Mouse (Mus musculus): ENCODE measurements around the gene Nat8. TPM values are rescaled to one million over a fixed set of nuclear protein-coding genes. Genes with fewer than 3 reads are reported as not detected.
A peak's percentile ranks its signal among the peaks of the same experiment; 100 is the strongest.
"Not testable (repeated sequence)": the region's sequence is repeated elsewhere in the genome, so short reads cannot be mapped to it uniquely, and the experiment has no call there.

Nat8 gene
- polyA plus RNA-seq, 1 experiment = 66.8 TPM

DNA sequence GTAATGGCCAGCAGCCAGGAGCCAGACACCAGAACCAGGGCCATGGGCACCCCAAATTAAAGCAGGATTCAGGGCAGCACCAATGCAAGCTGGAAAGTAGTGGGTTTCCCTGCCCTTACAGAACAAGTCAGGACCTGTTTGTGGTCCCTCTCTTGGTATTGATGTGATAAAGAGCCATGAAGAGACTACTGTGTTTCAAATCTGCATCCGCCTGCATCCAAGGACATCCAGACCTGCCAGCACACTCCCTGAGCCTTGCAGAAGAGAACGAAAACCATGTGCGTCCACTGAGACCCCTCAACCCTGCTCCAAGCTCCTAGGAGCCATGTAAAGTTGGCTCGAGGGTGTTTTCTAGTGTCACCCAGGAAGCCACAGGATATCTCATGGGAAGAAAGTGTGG lies 16.3 kb upstream of the Nat8 start:
- Histone ChIP-seq H3K4me1 (ENCODE audit: control insufficient read depth, insufficient read depth, insufficient read length, low read length) (peaks cover 18% of the 10 kb centered on the region; the same call in 1 of the 2 replicates), H3K36me3 (ENCODE audit: control insufficient read depth, insufficient read depth, low read length) (no peaks in the 10 kb centered on the region), H3K27me3 (ENCODE audit: control insufficient read depth, insufficient read depth, low read length) (no peaks in the 10 kb centered on the region), H3K27ac (ENCODE audit: insufficient read depth, low read depth, low read length) (no peak overlapping the region), H3K4me3 (ENCODE audit: low read depth, low read length) (no peak overlapping the region)
- whole genome bisulfite sequencing = 91% methylated on average over 4 of the region's 4 CpGs
- TF ChIP-seq CTCF (IDR thresholded peaks at IDR 0.05; ENCODE audit: extremely low read depth, insufficient read length, insufficient replicate concordance, low read depth, low read length) (no peak), POLR2A (IDR thresholded peaks at IDR 0.05; ENCODE audit: low read depth, low read length) (no peak)

DNA sequence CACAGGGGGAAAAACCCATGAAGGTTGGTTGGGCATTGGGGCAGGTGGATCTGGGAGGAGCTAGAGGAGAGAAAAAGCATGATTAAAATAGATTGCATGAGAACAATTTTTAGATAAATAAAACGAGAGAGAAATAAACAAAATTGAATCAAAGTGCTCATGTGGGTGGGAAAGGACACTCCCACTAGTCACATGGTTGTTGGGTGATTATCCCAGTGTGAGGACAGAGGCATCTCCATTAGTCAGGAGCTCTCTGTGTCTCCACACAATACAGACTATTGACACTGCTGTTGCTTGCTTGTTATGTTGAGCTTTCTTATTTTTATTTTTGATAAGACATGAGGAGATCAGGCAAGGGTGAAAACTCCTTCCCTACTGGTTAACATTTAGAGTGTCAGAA lies 15.0 kb upstream of the Nat8 start:
- Histone ChIP-seq H3K36me3 (ENCODE audit: control insufficient read depth, insufficient read depth, low read length) (no peaks in the 10 kb centered on the region), H3K27me3 (ENCODE audit: control insufficient read depth, insufficient read depth, low read length) (no peaks in the 10 kb centered on the region), H3K27ac (ENCODE audit: insufficient read depth, low read depth, low read length) (no peak overlapping the region), H3K4me1 (ENCODE audit: control insufficient read depth, insufficient read depth, insufficient read length, low read length) (peaks cover 13% of the 10 kb centered on the region; the same call in 1 of the 2 replicates), H3K4me3 (ENCODE audit: low read depth, low read length) (no peak overlapping the region)
- TF ChIP-seq POLR2A (IDR thresholded peaks at IDR 0.05; ENCODE audit: low read depth, low read length) = no peak
- no peak for TF ChIP-seq CTCF (IDR thresholded peaks at IDR 0.05; ENCODE audit: extremely low read depth, insufficient read length, insufficient replicate concordance, low read depth, low read length)
- WGBS = 27% methylated on average over 1 of the region's 1 CpGs

DNA sequence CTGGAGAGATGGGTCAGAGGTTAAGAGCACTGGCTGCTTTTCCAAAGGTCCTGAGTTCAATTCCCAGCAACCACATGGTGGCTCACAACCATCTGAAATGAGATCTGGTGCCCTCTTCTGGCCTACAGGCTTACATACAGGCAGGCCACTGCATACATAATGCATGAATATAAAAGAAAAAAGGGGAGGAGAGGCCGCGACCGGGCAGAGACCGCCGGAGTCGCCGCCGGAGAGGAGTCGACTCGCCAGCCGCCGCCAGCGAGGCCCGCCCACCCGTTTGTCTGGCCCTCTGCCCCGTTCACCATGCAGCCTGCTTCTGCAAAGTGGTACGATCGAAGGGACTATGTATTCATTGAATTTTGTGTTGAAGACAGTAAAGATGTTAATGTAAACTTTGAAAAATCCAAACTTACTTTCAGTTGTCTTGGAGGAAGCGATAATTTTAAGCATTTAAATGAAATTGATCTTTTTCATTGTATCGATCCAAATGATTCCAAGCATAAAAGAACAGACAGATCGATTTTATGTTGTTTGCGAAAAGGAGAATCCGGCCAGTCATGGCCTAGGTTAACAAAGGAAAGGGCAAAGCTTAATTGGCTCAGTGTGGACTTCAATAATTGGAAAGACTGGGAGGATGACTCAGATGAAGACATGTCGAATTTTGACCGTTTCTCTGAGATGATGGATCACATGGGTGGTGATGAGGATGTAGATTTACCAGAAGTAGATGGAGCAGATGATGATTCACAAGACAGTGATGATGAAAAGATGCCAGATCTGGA lies 12.0 kb upstream of the Nat8 start:
- not testable (repeated sequence) for H3K36me3 ChIP-seq (ENCODE audit: control insufficient read depth, insufficient read depth, low read length); H3K4me1 ChIP-seq (ENCODE audit: control insufficient read depth, insufficient read depth, insufficient read length, low read length); H3K4me3 ChIP-seq (ENCODE audit: low read depth, low read length); H3K27ac ChIP-seq (ENCODE audit: insufficient read depth, low read depth, low read length); H3K27me3 ChIP-seq (ENCODE audit: control insufficient read depth, insufficient read depth, low read length)
- 85% methylated on average over 25 of the region's 25 CpGs for WGBS

DNA sequence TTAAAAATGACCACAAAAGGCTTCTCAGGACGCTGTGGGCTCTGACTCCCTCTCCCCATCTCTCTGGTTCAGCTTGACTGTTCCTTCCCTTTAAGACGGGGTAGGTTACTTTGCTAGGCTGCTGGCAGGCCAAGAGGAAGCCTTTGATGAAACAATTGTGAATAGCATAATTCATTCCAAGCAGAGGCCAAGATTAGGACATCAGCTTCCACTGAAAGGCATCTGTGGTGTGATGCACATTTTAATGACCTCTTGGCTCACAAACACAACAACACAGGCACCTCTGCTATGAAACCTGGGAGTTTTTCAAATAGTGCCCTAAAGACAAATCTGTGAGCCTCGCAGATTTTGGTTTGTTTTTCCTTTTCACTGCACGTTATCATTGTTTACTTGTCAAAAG lies 8.1 kb upstream of the Nat8 start:
- WGBS = 61% methylated on average over 4 of the region's 4 CpGs
- Histone ChIP-seq H3K27ac (ENCODE audit: insufficient read depth, low read depth, low read length) (no peak overlapping the region), H3K4me3 (ENCODE audit: low read depth, low read length) (no peak overlapping the region), H3K4me1 (ENCODE audit: control insufficient read depth, insufficient read depth, insufficient read length, low read length) (peaks cover 2% of the 10 kb centered on the region; the same call in 1 of the 2 replicates), H3K36me3 (ENCODE audit: control insufficient read depth, insufficient read depth, low read length) (no peaks in the 10 kb centered on the region), H3K27me3 (ENCODE audit: control insufficient read depth, insufficient read depth, low read length) (no peaks in the 10 kb centered on the region)
- TF ChIP-seq POLR2A (IDR thresholded peaks at IDR 0.05; ENCODE audit: low read depth, low read length) = no peak
- TF ChIP-seq CTCF (IDR thresholded peaks at IDR 0.05; ENCODE audit: extremely low read depth, insufficient read length, insufficient replicate concordance, low read depth, low read length) = no peak

DNA sequence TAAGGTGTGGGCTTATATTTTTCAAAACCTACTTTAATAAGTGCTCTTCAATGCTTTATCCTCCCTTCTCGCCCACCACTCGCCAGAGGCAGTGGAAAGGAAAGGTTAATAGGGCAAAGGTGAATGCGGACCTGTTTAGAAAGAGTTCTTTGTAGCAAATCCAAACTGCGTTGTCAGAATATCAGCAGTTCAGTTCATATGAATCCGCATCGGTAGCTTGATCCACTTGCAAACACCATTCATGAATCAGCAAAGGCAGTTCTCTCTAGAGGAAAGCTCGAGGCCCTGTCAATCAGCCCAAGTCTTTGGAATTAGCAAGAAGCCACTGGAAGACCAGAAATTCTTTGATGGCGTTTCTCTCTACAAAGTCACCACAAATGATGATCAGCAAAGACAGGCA lies 6.8 kb upstream of the Nat8 start:
- WGBS = 89% methylated on average over 8 of the region's 8 CpGs
- Histone ChIP-seq H3K36me3 (ENCODE audit: control insufficient read depth, insufficient read depth, low read length) (no peaks in the 10 kb centered on the region), H3K27me3 (ENCODE audit: control insufficient read depth, insufficient read depth, low read length) (no peaks in the 10 kb centered on the region), H3K27ac (ENCODE audit: insufficient read depth, low read depth, low read length) (no peak overlapping the region), H3K4me1 (ENCODE audit: control insufficient read depth, insufficient read depth, insufficient read length, low read length) (peaks cover 6% of the 10 kb centered on the region; the same call in 1 of the 2 replicates), H3K4me3 (ENCODE audit: low read depth, low read length) (no peak overlapping the region)
- TF ChIP-seq POLR2A (IDR thresholded peaks at IDR 0.05; ENCODE audit: low read depth, low read length) (no peak), CTCF (IDR thresholded peaks at IDR 0.05; ENCODE audit: extremely low read depth, insufficient read length, insufficient replicate concordance, low read depth, low read length) (no peak)

DNA sequence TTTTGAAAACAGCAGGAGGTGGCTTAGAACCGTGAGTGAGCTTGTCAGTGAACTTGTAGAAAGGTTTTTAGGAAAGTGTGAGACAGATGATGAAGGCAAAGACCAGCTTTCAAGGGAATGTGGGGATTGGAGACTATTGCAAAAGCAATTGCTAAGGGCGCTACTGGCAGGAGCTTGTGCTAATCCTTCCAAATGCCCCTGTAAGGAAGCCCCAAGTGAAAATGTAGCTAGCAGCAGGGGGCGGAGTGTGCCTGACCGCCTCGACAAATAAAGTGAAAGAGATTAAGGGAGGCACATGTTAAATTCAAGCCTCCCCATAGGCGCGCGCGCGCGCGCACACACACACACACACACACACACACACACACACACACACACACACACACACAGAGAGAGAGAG lies 5.4 kb upstream of the Nat8 start:
- not testable (repeated sequence) for H3K27me3 ChIP-seq (ENCODE audit: control insufficient read depth, insufficient read depth, low read length); H3K36me3 ChIP-seq (ENCODE audit: control insufficient read depth, insufficient read depth, low read length)
- peak overlapping the region; percentile 53 for H3K27ac ChIP-seq (ENCODE audit: insufficient read depth, low read depth, low read length)
- peaks cover 18% of the 10 kb centered on the region for H3K4me1 ChIP-seq (ENCODE audit: control insufficient read depth, insufficient read depth, insufficient read length, low read length)
- TF ChIP-seq CTCF (IDR thresholded peaks at IDR 0.05; ENCODE audit: extremely low read depth, insufficient read length, insufficient replicate concordance, low read depth, low read length) = peak; percentile 24; the same call in 1 of the 2 replicates
- 5% methylated on average over 12 of the region's 12 CpGs for WGBS
- H3K4me3 ChIP-seq (ENCODE audit: low read depth, low read length) = peak overlapping the region; percentile 31; the same call in 1 of the 2 replicates

DNA sequence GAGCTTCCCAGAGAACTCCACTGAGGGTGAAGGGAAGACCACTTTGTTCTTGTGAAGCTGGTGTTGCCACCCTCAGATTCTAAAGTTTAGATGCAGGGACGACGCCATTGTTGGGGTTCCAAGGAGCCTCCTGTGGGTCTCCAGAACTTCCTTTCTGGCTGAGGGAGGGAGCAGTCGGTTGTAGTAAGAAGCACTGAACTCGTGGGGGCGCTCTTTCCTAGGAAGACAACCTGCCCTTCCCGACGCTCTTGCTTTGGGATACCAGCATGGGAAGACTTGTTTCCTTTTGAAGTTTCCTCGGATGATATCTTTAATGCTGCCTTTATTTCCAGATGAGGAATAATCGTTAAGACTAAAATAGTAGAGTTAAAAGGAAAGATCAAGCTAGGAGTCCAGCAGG lies 4.9 kb upstream of the Nat8 start:
- WGBS = 13% methylated on average over 9 of the region's 9 CpGs
- Histone ChIP-seq H3K27ac (ENCODE audit: insufficient read depth, low read depth, low read length) (peak overlapping the region; percentile 53; the same call in 1 of the 2 replicates), H3K4me1 (ENCODE audit: control insufficient read depth, insufficient read depth, insufficient read length, low read length) (peaks cover 19% of the 10 kb centered on the region)
- H3K4me3 ChIP-seq (ENCODE audit: low read depth, low read length); H3K27me3 ChIP-seq (ENCODE audit: control insufficient read depth, insufficient read depth, low read length); H3K36me3 ChIP-seq (ENCODE audit: control insufficient read depth, insufficient read depth, low read length): not testable (repeated sequence)

DNA sequence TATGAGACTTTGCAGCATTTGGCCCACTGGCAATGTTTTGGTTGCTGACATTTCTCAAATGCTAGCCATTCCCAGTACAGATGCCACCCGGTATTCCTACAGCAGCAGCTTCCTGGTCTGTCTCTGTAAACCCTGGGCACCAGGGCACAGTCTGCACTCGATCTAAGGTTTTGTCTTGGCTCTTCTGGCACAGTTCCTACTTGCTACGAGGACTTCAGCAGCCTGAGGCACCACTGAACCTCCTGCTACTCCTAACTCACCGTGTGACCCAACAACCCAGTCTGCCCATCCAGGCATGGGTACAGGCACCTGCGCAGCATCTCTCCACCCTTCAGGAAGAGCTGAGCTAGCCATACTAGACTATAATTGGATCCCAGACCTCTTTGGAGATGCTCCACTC lies 4.2 kb upstream of the Nat8 start:
- WGBS = 34% methylated on average over 5 of the region's 5 CpGs

DNA sequence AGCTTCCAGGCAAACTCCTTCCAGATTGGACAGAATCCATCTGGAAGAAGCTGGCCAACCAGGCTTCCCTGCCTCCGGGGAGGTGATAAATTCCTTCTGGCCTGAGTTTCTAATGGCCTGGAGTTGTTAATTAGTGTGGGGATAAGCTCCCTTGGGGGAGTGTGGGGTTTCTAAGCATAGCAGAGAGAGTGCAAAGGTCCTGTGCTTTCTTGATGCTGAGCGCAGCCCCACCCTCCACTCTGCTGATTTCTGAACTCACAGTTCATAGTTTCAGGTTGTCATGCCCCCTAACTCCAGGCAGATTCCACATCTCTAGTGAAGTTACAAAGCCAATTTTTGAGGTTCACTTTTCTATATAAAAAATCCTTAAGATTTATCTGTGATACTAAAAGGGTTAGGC lies 3.2 kb upstream of the Nat8 start:
- H3K36me3 ChIP-seq (ENCODE audit: control insufficient read depth, insufficient read depth, low read length); H3K27me3 ChIP-seq (ENCODE audit: control insufficient read depth, insufficient read depth, low read length); H3K4me3 ChIP-seq (ENCODE audit: low read depth, low read length): not testable (repeated sequence)
- Histone ChIP-seq H3K27ac (ENCODE audit: insufficient read depth, low read depth, low read length) (peak overlapping the region; percentile 93), H3K4me1 (ENCODE audit: control insufficient read depth, insufficient read depth, insufficient read length, low read length) (peaks cover 22% of the 10 kb centered on the region)
- 44% methylated on average over 1 of the region's 2 CpGs for WGBS

More for the DNA sequence above, 4.2 kb upstream of the Nat8 start:
- Histone ChIP-seq H3K27ac (ENCODE audit: insufficient read depth, low read depth, low read length) (peak overlapping the region; percentile 93; the same call in 1 of the 2 replicates), H3K4me1 (ENCODE audit: control insufficient read depth, insufficient read depth, insufficient read length, low read length) (peaks cover 19% of the 10 kb centered on the region)
- not testable (repeated sequence) for H3K27me3 ChIP-seq (ENCODE audit: control insufficient read depth, insufficient read depth, low read length); H3K4me3 ChIP-seq (ENCODE audit: low read depth, low read length); H3K36me3 ChIP-seq (ENCODE audit: control insufficient read depth, insufficient read depth, low read length)

DNA sequence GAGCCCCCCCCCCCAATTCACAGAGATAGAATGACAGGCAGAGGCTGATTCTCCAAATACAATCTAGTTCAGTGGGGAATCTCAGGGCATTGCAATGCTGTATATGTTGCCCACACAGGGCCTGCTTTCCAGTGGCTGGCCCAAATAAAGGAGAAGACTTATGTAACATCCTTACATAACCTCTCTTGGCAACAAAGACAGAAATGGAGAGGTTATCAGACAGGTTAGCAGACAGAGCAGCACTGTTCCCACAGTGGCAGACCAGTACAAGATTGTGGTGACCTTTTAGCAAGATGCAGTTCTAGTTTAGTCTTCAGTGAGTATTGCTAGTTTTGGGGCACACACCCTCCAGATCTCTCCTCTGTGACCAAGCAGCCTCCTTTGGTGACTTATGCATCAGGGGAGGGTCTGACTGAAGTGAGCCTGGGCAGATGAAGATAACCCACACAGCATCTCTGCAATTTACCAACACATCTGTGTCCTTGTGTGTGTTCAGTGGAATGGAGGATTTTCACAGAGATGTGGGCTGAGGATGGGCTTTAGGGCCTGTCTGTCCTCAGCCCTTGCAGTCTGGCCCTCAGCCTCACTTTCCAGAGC lies 2.7 kb upstream of the Nat8 start:
- peak overlapping the region; percentile 93 for H3K27ac ChIP-seq (ENCODE audit: insufficient read depth, low read depth, low read length)
- H3K27me3 ChIP-seq (ENCODE audit: control insufficient read depth, insufficient read depth, low read length); H3K4me3 ChIP-seq (ENCODE audit: low read depth, low read length); H3K36me3 ChIP-seq (ENCODE audit: control insufficient read depth, insufficient read depth, low read length): not testable (repeated sequence)
- peaks cover 26% of the 10 kb centered on the region for H3K4me1 ChIP-seq (ENCODE audit: control insufficient read depth, insufficient read depth, insufficient read length, low read length)

Measured in small intestine, adult 2 months (tissue).